Mouse (Mus musculus) spleen, postnatal 10 days (tissue): Measurements from ENCODE around the gene Ift172.

ENCODE experiments used
- DNase-seq, 2 experiments: peaks; one replicate each; pipeline ENCODE4 v3.0.0; 2021 to 2022; ENCODE audit warnings: low spot score in 2 of 2

Ift172 gene

GRCm38 (mm10) chr5:31257616-31258015 lies 33.3 kb downstream of the Ift172 start:
- no peak for DNase-seq

- no peak for DNase-seq
Observed at GRCm38 (mm10) chr5:31255971-31256370, 34.9 kb downstream of the Ift172 start.

GRCm38 (mm10) chr5:31255381-31255780 lies 35.5 kb downstream of the Ift172 start:
- DNase-seq, result no peak

- no peak for DNase-seq
Observed at GRCm38 (mm10) chr5:31254901-31255300, 36.0 kb downstream of the Ift172 start.

GRCm38 (mm10) chr5:31254452-31254851 lies 36.5 kb downstream of the Ift172 start:
- no peak for DNase-seq

- no peak for DNase-seq
Observed at GRCm38 (mm10) chr5:31253806-31254205, 37.1 kb downstream of the Ift172 start.

- DNase-seq, result no peak
Observed at GRCm38 (mm10) chr5:31252795-31253545, 37.9 kb downstream of the Ift172 start.

- DNase-seq, result no peak
Observed at GRCm38 (mm10) chr5:31252151-31252550, 38.8 kb downstream of the Ift172 start.

GRCm38 (mm10) chr5:31251541-31252101 lies 39.3 kb downstream of the Ift172 start, which contains the start of gene Krtcap3:
TSS of gene Krtcap3 (plus strand) at chr5:31251691.
- peak in 1 of 2 experiments; percentile 38 for DNase-seq

GRCm38 (mm10) chr5:31250716-31251115 lies 40.2 kb downstream of the Ift172 start:
- DNase-seq, result no peak

GRCm38 (mm10) chr5:31242191-31242590 lies 48.7 kb downstream of the Ift172 start:
- DNase-seq, result no peak

- no peak for DNase-seq
Observed at GRCm38 (mm10) chr5:31241522-31242034, 49.3 kb downstream of the Ift172 start.

GRCm38 (mm10) chr5:31240637-31241521 lies 50.0 kb downstream of the Ift172 start, which contains the start of the genes Nrbp1 and Gm9970:
TSS of gene Nrbp1 (plus strand) at chr5:31240864.
TSS of gene Gm9970 (minus strand) at chr5:31241232.
- DNase-seq, result peak; percentile 92 to 97

- DNase-seq, result no peak
Observed at GRCm38 (mm10) chr5:31226641-31227040, 64.3 kb downstream of the Ift172 start.

- DNase-seq, result no peak
Observed at GRCm38 (mm10) chr5:31222696-31223095, 68.2 kb downstream of the Ift172 start.

GRCm38 (mm10) chr5:31221304-31221945 lies 69.5 kb downstream of the Ift172 start:
- DNase-seq, result peak in 1 of 2 experiments; percentile 69

GRCm38 (mm10) chr5:31220448-31221303 lies 70.2 kb downstream of the Ift172 start, which contains the start of gene Ppm1g:
TSS of gene Ppm1g (minus strand) at chr5:31220687.
- DNase-seq, result peak; percentile 99

GRCm38 (mm10) chr5:31219911-31220447 lies 70.9 kb downstream of the Ift172 start:
- DNase-seq, result no peak

GRCm38 (mm10) chr5:31219474-31219873 lies 71.4 kb downstream of the Ift172 start:
- DNase-seq, result no peak

- peak in 1 of 2 experiments; percentile 52 for DNase-seq
Observed at GRCm38 (mm10) chr5:31219070-31219469, 71.8 kb downstream of the Ift172 start.
